Mouse (Mus musculus): ENCODE results near the gene Bloc1s1.

Gene Bloc1s1

GRCm38 (mm10) chr10:128878291-128878690 lies 45.5 kb downstream of the Bloc1s1 start:
- peak; percentile 23 for DNase-seq (ENCODE audit: extremely low read depth, low read depth, low spot score)

- DNase-seq (ENCODE audit: extremely low read depth, low read depth, low spot score), result peak; percentile 80
Measured at GRCm38 (mm10) chr10:128870341-128870740, 53.5 kb downstream of the Bloc1s1 start.
